Comparison of ENCODE assay signal across 48 mouse cellular contexts in the genomic region with DNA sequence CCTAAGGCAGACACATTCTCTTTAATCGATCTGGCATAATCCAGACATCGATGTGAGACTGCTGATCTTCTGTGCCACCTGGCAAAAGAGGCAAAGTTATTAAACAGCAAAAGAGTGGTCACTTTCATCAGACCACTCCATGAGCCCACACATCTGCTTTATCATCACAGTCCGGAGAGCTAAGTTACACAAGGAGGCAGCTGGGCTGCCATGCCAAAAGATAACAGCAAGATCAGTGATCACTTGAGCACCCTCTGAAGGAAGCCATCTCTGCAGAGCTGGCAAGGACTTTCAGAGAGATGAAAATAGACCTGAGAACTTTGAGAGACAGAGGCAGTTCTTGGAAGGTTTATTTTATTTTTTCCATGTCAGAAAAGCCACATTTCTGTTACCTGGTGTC. TPM values are rescaled to one million over a fixed set of nuclear protein-coding genes. Genes with fewer than 3 reads are reported as not detected.
"Had no signal": no experiment of that assay in that cellular context is flagged by ENCODE, and none has a peak within 500 bp of the region (broad histone marks: within the 10 kb centered on the region; RNA-seq: fewer than 3 reads in every experiment).

No protein-coding gene starts in this region.

- H3K4me2 ChIP-seq: heart, embryonic 11.5 days; heart, embryonic 12.5 days; heart, embryonic 13.5 days; heart, embryonic 15.5 days; hindbrain, embryonic 12.5 days; hindbrain, embryonic 13.5 days; hindbrain, embryonic 14.5 days; hindbrain, embryonic 15.5 days; intestine, embryonic 15.5 days; kidney, embryonic 15.5 days had no signal

- ATAC-seq: hindbrain, embryonic 16.5 days; hindbrain, postnatal 0 days; inflammation-experienced regulatory T-cells, adult 6 months; intestine, embryonic 15.5 days; intestine, embryonic 16.5 days; intestine, postnatal 0 days had no signal

- H3K4me1 ChIP-seq: heart, embryonic 15.5 days; hindbrain, embryonic 10.5 days; hindbrain, embryonic 12.5 days; hindbrain, embryonic 13.5 days; hindbrain, embryonic 15.5 days; intestine, embryonic 15.5 days; kidney, embryonic 15.5 days had no signal

- H3K9me3 ChIP-seq: heart, embryonic 10.5 days; heart, embryonic 12.5 days; heart, embryonic 13.5 days; heart, embryonic 15.5 days; hindbrain, embryonic 10.5 days; hindbrain, embryonic 12.5 days; hindbrain, embryonic 13.5 days; hindbrain, embryonic 15.5 days; intestine, embryonic 15.5 days; kidney, embryonic 15.5 days had no signal

- H3K27me3 ChIP-seq: heart, embryonic 12.5 days; heart, embryonic 13.5 days; heart, embryonic 15.5 days; hindbrain, embryonic 12.5 days; hindbrain, embryonic 13.5 days; hindbrain, embryonic 15.5 days; intestine, embryonic 15.5 days; kidney, embryonic 15.5 days had no signal

- H3K9ac ChIP-seq: heart, embryonic 12.5 days; heart, embryonic 13.5 days; heart, embryonic 15.5 days; hindbrain, embryonic 12.5 days; hindbrain, embryonic 13.5 days; hindbrain, embryonic 14.5 days; hindbrain, embryonic 15.5 days; intestine, embryonic 15.5 days; kidney, embryonic 15.5 days had no signal

- H3K36me3 ChIP-seq: heart, embryonic 10.5 days; heart, embryonic 12.5 days; heart, embryonic 13.5 days; heart, embryonic 15.5 days; hindbrain, embryonic 12.5 days; hindbrain, embryonic 13.5 days; hindbrain, embryonic 15.5 days; intestine, embryonic 15.5 days; kidney, embryonic 15.5 days had no signal

- DNase-seq: heart, postnatal 10 days; heart, postnatal 14 days; heart, postnatal 36 days; heart, postnatal 4 days; kidney, adult 11 months; kidney, adult 18-20 months; kidney, adult 2 months; kidney, adult 8-10 months; kidney, adult 9 months; kidney, postnatal 10 days; kidney, postnatal 14 days; kidney, postnatal 25 days; kidney, postnatal 36 days; kidney, postnatal 4 days; layer of hippocampus, adult 9-11 months; layer of hippocampus, postnatal 36 days had no signal

- H3K27ac ChIP-seq: heart, embryonic 10.5 days; heart, embryonic 13.5 days; heart, embryonic 15.5 days; hindbrain, embryonic 10.5 days; hindbrain, embryonic 12.5 days; hindbrain, embryonic 13.5 days; hindbrain, embryonic 14.5 days; hindbrain, embryonic 15.5 days; hindbrain, postnatal 0 days; intestine, embryonic 15.5 days; kidney, embryonic 15.5 days; kidney, postnatal 0 days; layer of hippocampus, adult 2 months had no signal

- H3K4me3 ChIP-seq: heart, embryonic 10.5 days; heart, embryonic 12.5 days; heart, embryonic 13.5 days; heart, embryonic 15.5 days; hindbrain, embryonic 10.5 days; hindbrain, embryonic 12.5 days; hindbrain, embryonic 13.5 days; hindbrain, embryonic 15.5 days; intestine, embryonic 15.5 days; kidney, embryonic 15.5 days; layer of hippocampus, adult 2 months had no signal

RNA-seq across cellular contexts. Expression of a gene that starts 7.1 kb away (rescaled TPM):
- total RNA-seq: heart, postnatal 10 days; heart, postnatal 14 days; heart, postnatal 25 days; heart, postnatal 36 days; heart, postnatal 4 days; hematopoietic stem cell, adult 5-6 weeks; hindbrain, postnatal 0 days; layer of hippocampus, adult 2 months; layer of hippocampus, postnatal 10 days; layer of hippocampus, postnatal 14 days; layer of hippocampus, postnatal 25 days; layer of hippocampus, postnatal 36 days had no signal
- polyA plus RNA-seq: heart, embryonic 10.5 days; heart, embryonic 11.5 days; heart, embryonic 12.5 days; heart, embryonic 13.5 days; heart, embryonic 14.5 days; heart, embryonic 15.5 days; heart, embryonic 16.5 days; heart, postnatal 0 days; hindbrain, embryonic 10.5 days; hindbrain, embryonic 11.5 days; hindbrain, embryonic 12.5 days; hindbrain, embryonic 13.5 days; hindbrain, embryonic 14.5 days; hindbrain, embryonic 15.5 days; hindbrain, embryonic 16.5 days; hindbrain, postnatal 0 days; inflammation-experienced regulatory T-cells, adult 6 months; intestine, embryonic 14.5 days; intestine, embryonic 15.5 days; intestine, embryonic 16.5 days; intestine, postnatal 0 days; kidney, adult 2 months; kidney, embryonic 14.5 days; kidney, embryonic 15.5 days; kidney, embryonic 16.5 days; kidney, postnatal 0 days; large intestine, adult 2 months had no signal
